Mouse (Mus musculus): ENCODE data around the gene Smim23.

Gene Smim23

DNA sequence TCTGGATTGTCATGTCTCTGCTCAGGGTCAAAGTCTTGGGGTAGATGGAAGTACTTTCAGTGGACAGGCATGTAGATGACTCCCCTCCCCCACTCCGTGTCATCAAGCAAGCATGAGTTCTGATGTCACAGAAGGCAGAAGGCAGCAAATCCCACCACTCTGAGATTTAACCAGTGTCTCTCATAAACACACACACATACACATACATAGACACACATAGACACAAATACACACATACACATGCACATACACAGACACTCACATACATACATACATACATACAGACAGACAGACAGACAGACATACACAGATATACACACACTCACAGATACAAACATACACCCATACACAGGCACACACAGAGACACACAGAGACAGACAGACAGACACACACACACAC, at the start of gene Smim23:
TSS of gene Smim23 (minus strand) at position 101 of the 400 bp plus-strand sequence.
- DNase-seq (ENCODE audit: low read depth, low spot score), result no peak

DNA sequence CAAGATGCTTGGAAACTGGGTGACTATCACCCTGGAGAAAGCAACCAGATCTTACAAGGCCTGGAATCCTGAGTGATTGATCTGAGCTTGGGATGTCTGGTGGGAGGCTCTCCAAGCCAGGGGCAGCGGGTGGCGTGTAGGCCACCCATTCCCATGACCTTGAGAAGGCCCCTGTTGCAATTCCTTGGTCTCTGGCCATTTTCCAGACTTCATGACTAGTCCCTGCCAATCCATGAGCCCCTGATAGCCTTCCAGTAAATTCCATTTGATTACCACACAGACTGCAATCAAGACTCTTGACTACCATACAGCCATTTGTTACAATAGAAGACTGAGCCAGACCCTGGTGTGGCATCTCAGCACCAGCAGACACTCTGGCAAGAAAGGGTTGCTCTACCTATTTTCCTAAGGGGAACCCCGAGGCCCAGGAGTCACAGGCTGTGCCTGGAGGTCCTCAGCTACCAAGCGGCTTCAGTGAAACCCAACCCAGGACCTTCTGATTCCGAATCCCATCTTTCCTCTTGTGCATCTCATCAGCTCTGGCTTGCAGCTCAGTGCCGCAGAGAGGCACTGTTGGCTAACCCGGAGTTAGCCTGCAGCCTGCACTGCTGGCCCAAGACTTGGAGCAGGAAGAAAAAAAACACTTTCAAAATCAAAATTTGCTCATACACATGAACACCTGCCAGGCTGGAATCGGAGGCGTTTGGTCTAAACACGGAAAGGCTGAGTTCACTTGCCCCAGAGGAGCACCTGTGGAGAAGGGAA, 44.4 kb upstream of the Smim23 start:
- DNase-seq (ENCODE audit: low read depth, low spot score), result no peak

- no peak for DNase-seq (ENCODE audit: low read depth, low spot score)
Measured at GRCm38 (mm10) chr11:32864615-32865014, 40.2 kb upstream of the Smim23 start.

DNA sequence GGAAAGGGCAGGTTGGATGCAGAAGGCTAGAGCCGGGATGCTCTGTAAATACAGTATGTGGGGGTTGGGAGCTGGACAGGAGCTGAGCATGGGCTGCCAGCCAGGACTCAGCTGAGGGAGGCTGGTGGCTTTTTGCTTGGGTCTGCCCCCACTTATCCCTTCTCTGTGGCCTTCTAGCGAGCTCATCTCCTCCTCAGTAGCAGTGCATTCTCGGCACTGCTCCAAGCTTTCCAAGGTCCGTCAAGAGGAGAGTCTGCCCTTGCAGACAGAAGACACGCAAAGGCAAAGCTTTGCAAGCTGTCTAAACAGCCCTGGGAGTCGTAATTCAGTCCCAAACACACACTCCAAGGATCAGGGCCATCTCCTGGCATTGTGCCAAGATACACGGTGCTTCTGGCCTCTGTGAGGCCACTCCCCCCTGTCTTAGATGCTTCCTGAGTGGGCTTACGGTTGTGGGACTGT, 33.0 kb upstream of the Smim23 start:
- no peak for DNase-seq (ENCODE audit: low read depth, low spot score)

DNA sequence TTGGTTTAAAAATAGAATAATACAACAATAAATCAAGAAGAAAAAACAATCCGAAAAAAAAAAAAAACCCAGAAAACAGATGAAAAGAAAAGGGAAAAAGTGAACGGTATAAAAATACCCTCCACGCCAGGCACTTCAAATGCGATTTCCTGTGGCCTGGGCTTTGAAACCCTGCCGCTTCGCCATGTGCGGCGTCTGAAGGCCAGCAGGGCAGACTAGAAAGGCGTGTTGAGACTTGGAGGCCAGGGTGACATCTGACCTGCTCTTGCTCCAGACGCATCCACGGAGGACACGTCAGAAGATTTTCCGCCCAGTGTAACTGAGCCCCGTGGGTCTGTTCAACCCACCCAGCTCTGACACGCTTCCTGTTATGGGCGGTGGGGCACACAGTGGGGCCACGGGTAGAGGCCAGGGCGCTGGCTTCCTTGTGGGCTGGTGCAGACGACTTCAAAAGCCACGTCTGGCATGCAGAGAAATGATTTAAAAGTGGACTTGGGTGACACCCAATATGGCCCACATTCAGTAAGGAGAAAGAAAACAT, 22.3 kb upstream of the Smim23 start:
- DNase-seq (ENCODE audit: low read depth, low spot score), result no peak

- DNase-seq (ENCODE audit: low read depth, low spot score), result no peak
Measured at GRCm38 (mm10) chr11:32841169-32841568, 16.8 kb upstream of the Smim23 start.

DNA sequence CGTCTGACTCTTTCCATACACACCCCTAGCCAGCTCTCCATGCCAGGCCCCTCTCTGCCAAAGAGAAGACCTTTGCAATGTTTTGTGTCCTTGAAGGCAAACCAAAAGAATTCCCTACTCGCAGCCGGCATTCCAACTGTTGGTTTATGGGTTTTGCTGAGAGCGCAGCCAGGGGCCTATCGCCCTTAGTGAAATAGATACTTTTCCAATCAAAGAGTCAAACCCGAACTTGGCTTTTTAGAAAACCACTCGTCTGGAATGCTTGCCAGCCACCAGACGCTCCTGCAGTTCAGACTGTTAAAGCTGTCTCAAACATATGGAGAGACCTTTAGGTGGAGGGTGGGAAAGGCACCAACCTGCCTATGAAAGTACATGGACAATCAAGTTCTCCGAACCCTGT, 15.9 kb upstream of the Smim23 start:
- DNase-seq (ENCODE audit: low read depth, low spot score), result no peak

GRCm38 (mm10) chr11:32835022-32835421, 10.6 kb upstream of the Smim23 start:
- DNase-seq (ENCODE audit: low read depth, low spot score), result no peak

DNA sequence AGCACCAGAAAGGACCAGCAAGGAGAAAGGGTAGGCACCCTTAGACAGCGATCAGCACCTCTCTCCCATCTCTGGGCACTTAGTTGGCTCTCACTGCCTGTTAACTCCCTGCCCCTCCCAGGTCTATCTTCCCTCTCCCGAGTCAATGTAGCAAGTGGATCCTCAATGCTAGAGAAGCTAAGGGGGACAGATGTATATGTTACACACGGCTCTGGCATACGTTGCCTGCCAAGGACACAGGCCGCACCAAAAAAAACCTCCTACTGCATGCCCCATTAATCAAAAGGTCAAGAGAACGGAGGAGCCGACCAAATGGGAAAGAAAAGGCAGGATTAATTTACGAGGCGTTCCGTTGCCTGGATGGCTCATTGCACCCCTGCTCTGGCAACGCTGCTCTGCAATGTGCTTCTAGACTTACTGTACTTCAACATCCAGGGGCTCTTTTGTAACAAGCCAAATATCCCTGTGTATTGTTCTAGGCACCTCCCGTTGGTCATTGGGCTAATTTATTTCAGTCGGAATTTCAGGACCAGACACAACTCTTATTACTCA, 10.0 kb upstream of the Smim23 start:
- DNase-seq (ENCODE audit: low read depth, low spot score), result no peak

DNA sequence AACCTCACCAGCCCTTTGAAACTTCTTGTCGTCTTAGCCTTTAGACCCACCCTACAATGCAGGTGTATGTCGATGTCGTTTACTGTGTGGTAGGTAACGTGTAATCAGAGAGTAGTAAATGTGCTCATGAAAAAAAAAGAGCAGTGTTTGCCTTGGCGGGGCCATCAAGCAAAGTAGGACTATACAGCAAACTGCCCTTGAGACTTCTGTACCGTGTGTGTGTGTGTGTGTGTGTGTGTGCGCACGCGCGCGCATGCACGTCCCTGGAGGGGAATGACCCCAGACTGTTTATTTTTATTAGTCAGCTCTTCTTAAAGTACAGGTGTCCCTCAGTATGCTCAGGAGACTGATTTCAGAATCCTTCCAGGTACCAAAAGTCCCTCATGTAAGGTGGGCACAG, 6.8 kb downstream of the Smim23 start:
- DNase-seq (ENCODE audit: low read depth, low spot score), result no peak

DNA sequence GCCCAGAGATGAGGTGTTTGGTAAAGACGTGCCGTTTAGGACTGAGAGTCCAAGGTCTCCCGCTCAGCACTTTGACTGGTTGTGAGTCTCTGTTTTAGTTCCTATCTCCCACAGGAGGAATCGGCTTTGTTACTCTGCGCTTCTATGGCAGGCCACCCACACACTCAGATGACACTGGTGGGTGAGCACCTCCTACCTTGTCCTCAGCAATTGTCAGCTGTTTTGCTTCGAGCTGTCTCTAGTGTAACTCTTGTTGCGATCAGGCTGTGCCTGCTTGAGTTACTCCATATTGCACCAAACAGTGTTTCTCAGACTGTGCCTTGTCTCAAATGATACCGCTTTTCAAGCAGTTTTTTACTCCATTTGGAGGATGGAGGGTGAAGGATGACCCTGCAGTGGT, 10.1 kb downstream of the Smim23 start:
- DNase-seq (ENCODE audit: low read depth, low spot score), result no peak

DNA sequence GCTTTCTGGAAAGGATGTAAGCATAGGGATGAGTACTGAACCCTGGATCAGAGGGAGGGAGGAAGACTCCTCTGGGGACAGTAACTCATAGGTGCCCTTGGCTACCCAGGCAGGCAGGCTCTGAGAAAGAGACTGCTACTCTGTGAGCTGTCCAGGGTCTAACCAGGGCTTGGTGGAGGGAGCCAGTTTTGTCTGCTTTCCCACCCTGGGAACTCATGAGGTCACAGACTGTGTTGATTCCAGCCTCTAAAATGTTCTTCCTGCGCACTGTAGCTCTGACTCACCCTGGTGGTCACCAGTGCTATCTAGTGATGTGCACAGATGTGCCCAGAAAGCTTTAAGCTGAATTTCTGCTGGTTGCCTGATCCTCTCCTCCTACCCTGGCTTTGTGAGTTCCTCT, 15.3 kb downstream of the Smim23 start:
- DNase-seq (ENCODE audit: low read depth, low spot score), result no peak

DNA sequence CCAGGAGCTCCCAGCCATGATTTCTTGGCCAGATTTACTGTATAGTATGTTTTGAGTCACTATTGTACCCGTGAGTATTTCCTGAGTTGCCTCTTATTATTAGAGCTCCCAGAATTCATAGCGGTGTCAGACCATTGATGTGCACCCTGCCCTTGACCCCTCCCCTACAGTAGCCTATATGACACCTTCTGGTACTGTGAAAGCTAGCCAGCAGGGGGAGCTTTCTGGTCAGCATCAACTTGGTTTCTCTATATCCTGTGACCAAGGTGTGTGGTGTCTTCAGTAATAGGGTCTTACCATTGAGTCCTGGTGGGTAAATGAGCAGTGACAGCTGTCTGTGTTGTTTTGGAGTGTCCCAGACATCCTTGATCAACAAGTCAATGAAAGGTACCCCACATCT, 18.4 kb downstream of the Smim23 start:
- peak; percentile 14 for DNase-seq (ENCODE audit: low read depth, low spot score)

- no peak for DNase-seq (ENCODE audit: low read depth, low spot score)
Measured at GRCm38 (mm10) chr11:32803658-32804057, 20.7 kb downstream of the Smim23 start.

GRCm38 (mm10) chr11:32801715-32802114, 22.7 kb downstream of the Smim23 start:
- no peak for DNase-seq (ENCODE audit: low read depth, low spot score)

- DNase-seq (ENCODE audit: low read depth, low spot score), result no peak
Measured at GRCm38 (mm10) chr11:32800929-32801375, 23.5 kb downstream of the Smim23 start.

DNA sequence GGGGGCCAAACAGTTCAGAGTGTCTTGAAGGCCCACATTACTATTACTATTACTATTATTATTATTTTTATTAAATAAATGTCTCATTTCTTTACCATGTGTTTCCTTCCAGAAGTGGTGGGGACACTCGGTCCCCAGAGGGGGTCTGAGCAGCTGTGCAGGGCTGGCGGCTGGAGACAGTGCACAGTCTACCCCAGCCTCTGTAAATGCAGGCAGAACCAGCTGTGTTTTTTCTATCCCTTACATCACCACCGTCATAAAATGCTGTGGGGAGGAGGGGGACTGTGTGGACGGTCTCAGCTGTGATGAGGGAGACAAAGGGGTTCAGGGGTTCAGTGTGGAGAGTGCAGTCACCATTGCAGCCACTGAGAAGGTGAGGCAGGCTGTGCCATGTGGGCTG, 26.0 kb downstream of the Smim23 start:
- DNase-seq (ENCODE audit: low read depth, low spot score), result no peak

DNA sequence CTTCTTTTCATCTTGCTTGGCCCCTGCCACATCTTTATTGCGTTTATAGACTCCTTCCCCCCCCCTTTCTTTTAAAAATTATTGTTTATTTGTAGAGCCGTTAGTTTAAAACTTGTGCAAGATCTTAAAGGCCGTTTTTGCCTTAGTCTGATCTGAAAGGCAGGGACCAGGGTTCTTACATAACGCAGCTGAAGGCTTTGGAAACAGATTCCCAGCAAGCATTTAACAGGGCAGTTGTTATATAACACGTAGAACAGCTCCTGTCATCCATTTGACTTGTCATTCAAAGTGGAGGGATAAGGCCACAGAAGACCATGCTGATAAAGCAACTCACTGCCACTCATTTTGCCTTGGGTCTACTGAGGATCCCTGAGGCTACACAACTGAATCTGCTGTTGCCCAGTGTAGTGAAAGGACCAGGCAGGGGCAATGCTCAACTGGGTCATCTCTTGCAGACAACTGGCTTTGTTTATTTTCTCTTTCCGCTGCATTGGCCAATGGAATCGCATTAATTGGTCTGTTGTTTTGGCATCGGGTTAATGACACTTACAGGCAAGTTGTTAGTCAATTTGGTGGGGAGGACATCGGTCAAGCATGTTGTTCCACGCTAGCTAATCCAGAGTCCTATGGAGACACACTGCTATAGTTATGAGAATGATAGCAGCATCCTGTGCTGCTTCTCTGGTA, 29.5 kb downstream of the Smim23 start:
- DNase-seq (ENCODE audit: low read depth, low spot score), result peak; percentile 11

- DNase-seq (ENCODE audit: low read depth, low spot score), result no peak
Measured at GRCm38 (mm10) chr11:32786201-32786600, 38.2 kb downstream of the Smim23 start.

DNA sequence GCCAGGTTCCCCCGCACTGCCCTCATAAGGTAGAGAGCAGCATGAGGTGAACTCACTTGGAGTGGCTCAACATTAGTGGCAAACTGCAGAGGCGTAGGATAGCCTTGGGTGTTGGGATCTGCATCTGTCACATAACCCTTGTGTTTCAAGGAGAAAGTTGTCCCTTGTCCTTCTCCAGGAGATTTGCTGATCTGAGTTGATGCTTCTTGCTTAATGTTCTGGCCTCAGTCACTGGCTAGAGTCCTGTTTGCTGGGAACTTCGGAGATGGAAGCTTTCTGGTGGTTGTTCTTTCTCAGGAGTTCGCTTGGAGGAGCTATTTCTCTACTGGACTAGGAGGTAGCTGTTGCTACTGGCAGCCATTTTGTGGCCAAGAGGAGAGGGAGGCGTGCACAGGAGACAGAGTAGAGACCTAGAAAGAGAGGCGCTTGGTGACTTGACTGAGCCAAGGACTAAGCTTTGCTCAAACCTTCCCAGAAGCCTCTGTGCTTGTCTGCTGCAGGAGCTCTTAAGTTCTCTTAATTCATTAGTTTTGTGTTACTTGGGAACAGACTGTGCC, 38.7 kb downstream of the Smim23 start:
- no peak for DNase-seq (ENCODE audit: low read depth, low spot score)

- no peak for DNase-seq (ENCODE audit: low read depth, low spot score)
Measured at GRCm38 (mm10) chr11:32782724-32783123, 41.7 kb downstream of the Smim23 start.
